Mouse (Mus musculus) limb, embryonic 14.5 days (tissue): ENCODE measurements at regions not wholly inside any gene's neighbourhood (a gene's known extent, or its start where the extent isn't known, plus 50 kb on each side); places are given as distances from the start of the nearest gene placed in this dataset.
A peak's percentile ranks its signal among the peaks of the same experiment; 100 is the strongest.

Source experiments
- ATAC-seq: fragments of 200-750 bp; cut with Nextera tagmentation; 2 replicates; pipeline ENCODE4 v1.8.0; 2017; ENCODE audit warnings: low read depth, moderate number of reproducible peaks, moderate TSS enrichment; ENCODE audit not compliant: low FRiP score
- DNase-seq: peaks from one replicate; pipeline ENCODE4 v3.0.0-alpha.2; 2015; ENCODE audit warnings: low spot score
- H3K27ac ChIP-seq: fragments of 300-500 bp; sonication (generic); replicated peaks from 2 replicates; pipeline ENCODE4 v1.5.1; 2014; ENCODE audit warnings: low read depth, mild to moderate bottlenecking, low read length, moderate library complexity, mixed read lengths
- H3K27me3 ChIP-seq: fragments of 300-500 bp; sonication (generic); 2 replicates; pipeline ENCODE4 v1.6.1; 2014; ENCODE audit warnings: low read length, mixed read lengths; ENCODE audit not compliant: control insufficient read depth, insufficient read depth
- H3K36me3 ChIP-seq: fragments of 300-500 bp; sonication (generic); 2 replicates; pipeline ENCODE4 v1.6.1; 2014; ENCODE audit warnings: mild to moderate bottlenecking, low read length, moderate library complexity, mixed read lengths; ENCODE audit not compliant: control insufficient read depth, insufficient read depth
- H3K4me1 ChIP-seq: fragments of 300-500 bp; sonication (generic); 2 replicates; pipeline ENCODE4 v1.6.1; 2014; ENCODE audit warnings: antibody characterized with exemption, low read length, mixed read lengths; ENCODE audit not compliant: control insufficient read depth, insufficient read depth
- H3K4me2 ChIP-seq: fragments of 300-500 bp; sonication (generic); replicated peaks from 2 replicates; pipeline ENCODE4 v1.6.1; 2014; ENCODE audit warnings: low read depth, mild to moderate bottlenecking, low read length, moderate library complexity; ENCODE audit not compliant: severe bottlenecking
- H3K4me3 ChIP-seq: fragments of 300-500 bp; sonication (generic); replicated peaks from 2 replicates; pipeline ENCODE4 v1.5.1; 2014; ENCODE audit warnings: low read length
- H3K9ac ChIP-seq: fragments of 300-500 bp; sonication (generic); 2 replicates; pipeline ENCODE4 v1.6.1; 2014; ENCODE audit warnings: mild to moderate bottlenecking, low read depth, low read length, moderate library complexity; ENCODE audit not compliant: severe bottlenecking
- H3K9me3 ChIP-seq: fragments of 300-500 bp; sonication (generic); 2 replicates; pipeline ENCODE4 v1.6.1; 2016; ENCODE audit warnings: low read length; ENCODE audit not compliant: control insufficient read depth
- POLR2A ChIP-seq: fragments of 200-500 bp; IDR thresholded peaks from 2 replicates; pipeline ENCODE4 v1.8.0; 2012; ENCODE audit warnings: inconsistent platforms, mild to moderate bottlenecking, moderate library complexity, borderline replicate concordance; ENCODE audit not compliant: insufficient read depth, insufficient read length; ENCODE audit errors: extremely low read depth
- WGBS: fragments of 180-500 bp; shearing (Covaris S2); extraction: QIAGEN DNeasy Blood & Tissue Kit; methylation state at CpG from one replicate; pipeline ENCODE4 v1.1.7; 2014; 5-methylcytosine and 5-hydroxymethylcytosine counted together

GRCm38 (mm10) chr1:186827773-186828172 lies 78.6 kb upstream of the Rrp15 start:
- no peak overlapping the region for H3K9ac ChIP-seq
- H3K9me3 ChIP-seq, result no peaks in the 10 kb centered on the region
- DNase-seq, result peak; percentile 73
- no peak overlapping the region for H3K4me3 ChIP-seq
- no peaks in the 10 kb centered on the region for H3K4me1 ChIP-seq
- no peak for TF ChIP-seq POLR2A
- H3K27me3 ChIP-seq, result peaks cover 14% of the 10 kb centered on the region; the same call in 1 of the 2 replicates
- H3K27ac ChIP-seq, result no peak overlapping the region
- H3K36me3 ChIP-seq, result no peaks in the 10 kb centered on the region
- 17% methylated on average over 3 of the region's 3 CpGs for WGBS
- H3K4me2 ChIP-seq, result no peak overlapping the region
- no peak for ATAC-seq

GRCm38 (mm10) chr1:186808192-186808960 lies 59.2 kb upstream of the Rrp15 start:
- H3K4me3 ChIP-seq, result no peak overlapping the region
- H3K27me3 ChIP-seq, result no peaks in the 10 kb centered on the region
- ATAC-seq (no peak), DNase-seq (no peak)
- TF ChIP-seq POLR2A, result no peak
- no peaks in the 10 kb centered on the region for H3K9me3 ChIP-seq
- no peaks in the 10 kb centered on the region for H3K4me1 ChIP-seq
- H3K4me2 ChIP-seq, result 0 out of 2 replicates have a peak overlapping the region, but pooled peaks have one; percentile 18
- H3K9ac ChIP-seq, result no peak overlapping the region
- 43% methylated on average over 19 of the region's 19 CpGs for WGBS
- H3K36me3 ChIP-seq, result no peaks in the 10 kb centered on the region
- H3K27ac ChIP-seq, result no peak overlapping the region

- ATAC-seq (no peak), DNase-seq (no peak)
- Histone ChIP-seq H3K27ac (no peak overlapping the region), H3K27me3 (no peaks in the 10 kb centered on the region), H3K4me2 (no peak overlapping the region), H3K36me3 (no peaks in the 10 kb centered on the region), H3K4me3 (no peak overlapping the region), H3K4me1 (no peaks in the 10 kb centered on the region), H3K9me3 (no peaks in the 10 kb centered on the region), H3K9ac (no peak overlapping the region)
- TF ChIP-seq POLR2A, result no peak
- WGBS, result 82% methylated on average over 5 of the region's 5 CpGs
These were observed 55.3 kb upstream of the Rrp15 start for GRCm38 (mm10) chr1:186804451-186804850.
